Mouse (Mus musculus) adrenal gland, postnatal 36 days (tissue): Measurements from ENCODE around the gene Dnajc17. TPM values are rescaled to one million over a fixed set of nuclear protein-coding genes. Genes with fewer than 3 reads are reported as not detected.

ENCODE experiments used
- DNase-seq, 2 experiments: peaks; one replicate each; pipeline ENCODE4 v3.0.0; 2021; ENCODE audit warnings: mixed read lengths in 1 of 2
- long read RNA-seq, 2 experiments: library from polyadenylated mRNA; stranded (forward); transcript quantifications; one replicate each; pipeline ENCODE4 v2.0.0; 2021; ENCODE audit warnings: borderline sequencing depth in 2 of 2
- total RNA-seq, 2 experiments: library from RNA; stranded (reverse); gene quantifications; 2 replicates each; pipeline ENCODE4 v1.2.3; 2021

Gene Dnajc17
- 10 to 100 TPM; 14.4 to 14.6 TPM for total RNA-seq
- long read RNA-seq, experiment 1, transcript Dnajc17-201 (11 exons, 1,008 nt) = major isoform, 11 of 22 reads
- long read RNA-seq, experiment 1, partial matches to known transcripts = 3 of 22 reads
- long read RNA-seq, experiment 1, other reads (novel, unspliced or antisense) = 8 of 22 reads
- long read RNA-seq, experiment 2, transcript Dnajc17-201 (11 exons, 1,008 nt) = major isoform, 6 of 13 reads
- long read RNA-seq, experiment 2, partial matches to known transcripts = 1 of 13 reads
- long read RNA-seq, experiment 2, other reads (novel, unspliced or antisense) = 6 of 13 reads

DNA sequence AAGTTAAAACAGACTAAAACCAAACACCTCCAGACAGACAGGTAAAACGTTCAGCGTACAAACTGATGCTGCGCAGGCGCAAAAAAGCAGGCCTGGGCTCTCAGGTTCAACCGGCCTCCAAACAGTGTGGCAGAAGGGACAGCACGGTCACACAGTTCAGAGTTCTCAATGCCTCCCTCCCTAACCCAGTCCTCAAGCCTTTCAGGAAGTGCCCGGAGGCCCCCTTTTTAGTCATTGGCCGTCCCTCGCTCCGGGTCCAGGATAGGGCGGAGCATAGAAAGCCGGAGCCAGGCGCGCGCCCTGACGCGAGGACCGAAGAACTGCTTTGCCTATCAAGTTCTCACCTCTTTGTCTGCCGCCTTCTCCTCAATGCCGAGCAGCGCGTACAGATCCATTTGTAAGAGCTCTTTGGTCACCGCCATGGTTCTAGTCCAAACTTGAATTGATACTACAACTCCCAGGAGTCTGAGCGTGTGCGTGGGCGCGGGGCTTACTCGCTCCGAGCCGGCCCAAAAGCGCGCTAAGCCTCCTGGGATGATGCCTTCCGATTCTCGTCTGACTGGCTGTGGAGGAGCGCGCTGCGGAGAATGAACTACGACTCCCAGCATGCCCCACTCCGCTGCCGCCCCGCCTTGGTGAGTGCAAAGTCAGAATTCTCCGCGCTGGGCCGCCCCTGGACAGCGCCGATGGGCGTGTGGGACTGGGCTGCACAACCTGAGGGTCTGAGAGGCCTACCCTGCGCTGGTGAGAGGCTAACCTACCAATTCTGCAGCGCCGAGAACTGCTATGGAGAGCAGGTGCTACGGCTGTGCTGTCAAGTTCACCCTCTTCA is at the start of gene Dnajc17, which contains the start of gene Zfyve19:
Gene Dnajc17 (minus strand): TSS at position 452 of the 832 bp plus-strand sequence.
Gene Zfyve19 (plus strand): TSS at position 274 of the 832 bp plus-strand sequence.
- peak; percentile 97 for DNase-seq

DNA sequence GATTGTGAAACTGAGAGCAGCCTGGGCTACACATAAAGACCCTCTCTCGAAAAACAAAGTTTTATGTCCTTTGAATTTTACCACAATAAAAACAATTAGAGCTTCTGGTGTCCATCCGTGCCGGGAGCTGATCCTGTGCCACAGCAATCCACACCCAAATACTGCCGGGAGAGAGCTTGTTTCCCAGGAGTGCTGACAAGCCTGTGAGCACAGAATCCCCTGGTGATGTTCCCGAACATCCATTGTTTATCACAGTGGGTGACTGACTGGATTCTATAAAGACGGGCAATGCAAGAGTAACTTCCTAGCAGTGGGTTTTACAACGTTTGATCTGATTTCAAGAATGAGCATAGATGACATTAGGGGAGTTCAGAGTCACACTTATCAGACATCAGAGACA is 46.4 kb upstream of the Dnajc17 start:
- DNase-seq = no peak

DNA sequence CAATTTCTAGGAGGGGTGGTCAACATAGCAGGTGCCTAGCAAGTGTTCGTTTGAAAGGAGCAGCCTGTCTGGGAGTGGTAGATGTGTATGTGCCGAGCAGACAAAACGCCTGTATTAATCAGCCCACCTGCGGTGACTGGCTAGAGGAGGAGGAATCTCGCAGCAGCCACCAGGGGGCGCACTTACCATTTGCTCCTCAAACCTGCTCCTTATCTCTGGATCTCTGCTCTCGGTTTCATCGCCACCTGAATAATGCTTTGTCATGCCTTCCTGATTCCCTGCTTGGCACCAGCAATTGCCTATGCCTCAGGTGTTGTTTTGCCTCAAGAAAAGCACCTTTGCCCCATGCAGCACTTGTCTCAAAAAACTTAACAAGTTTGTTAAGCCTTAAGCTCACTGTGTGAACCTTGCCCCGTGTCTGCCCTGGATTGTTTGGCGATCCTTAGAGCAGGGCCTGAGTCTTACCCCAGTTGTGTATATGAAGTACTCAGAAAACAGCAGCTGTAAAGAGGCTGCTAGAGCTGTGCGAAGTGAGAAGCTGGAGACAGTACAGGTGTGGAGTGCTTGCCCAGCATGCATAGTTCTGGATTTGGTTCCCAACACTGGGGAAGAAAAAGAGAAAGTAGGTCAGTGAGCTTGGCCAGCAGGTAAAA is 42.4 kb upstream of the Dnajc17 start:
- DNase-seq = peak; percentile 89 to 94

DNA sequence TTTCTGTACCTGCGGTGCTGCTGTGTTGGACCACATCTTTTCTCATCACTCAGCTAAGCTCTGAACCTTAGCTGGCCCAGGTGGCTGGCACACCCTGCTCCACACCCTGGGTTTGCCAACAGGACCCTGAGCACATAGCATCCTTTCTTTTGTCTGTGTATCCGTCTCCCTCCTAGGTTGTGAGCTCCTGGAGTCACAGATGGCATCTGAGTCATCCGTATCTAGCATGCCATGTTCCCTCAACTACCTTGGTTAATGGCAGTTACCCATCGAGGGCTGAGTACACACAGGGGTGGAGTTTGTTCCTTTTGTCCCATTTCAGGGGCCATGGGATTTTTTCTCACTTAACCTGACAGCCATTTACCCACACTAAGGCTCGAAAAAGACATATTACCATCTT is 41.8 kb upstream of the Dnajc17 start:
- no peak for DNase-seq

DNA sequence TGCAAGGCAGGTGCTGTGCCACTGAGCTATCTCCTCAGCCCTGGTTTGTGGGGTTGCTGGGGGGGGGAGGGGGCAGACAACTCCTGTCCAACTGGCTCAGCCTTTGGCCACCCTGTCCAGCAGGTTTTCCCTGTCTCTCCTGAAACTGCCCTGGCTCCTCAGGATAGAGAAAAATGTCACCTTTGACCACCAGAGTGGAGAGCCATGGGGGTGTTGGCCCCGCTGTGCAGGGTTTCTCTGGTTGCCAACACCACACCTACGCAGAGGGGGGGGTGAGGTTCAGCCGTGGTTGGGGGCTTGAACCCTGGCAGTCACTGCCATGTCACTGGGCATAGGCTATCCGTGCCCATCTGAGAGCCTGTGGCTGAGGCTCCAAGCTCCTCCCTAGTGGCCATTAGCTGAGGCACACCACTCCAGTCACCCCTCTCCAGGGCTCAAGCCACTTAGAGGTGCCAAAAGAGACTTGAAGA is 41.0 kb upstream of the Dnajc17 start:
- DNase-seq = no peak

DNA sequence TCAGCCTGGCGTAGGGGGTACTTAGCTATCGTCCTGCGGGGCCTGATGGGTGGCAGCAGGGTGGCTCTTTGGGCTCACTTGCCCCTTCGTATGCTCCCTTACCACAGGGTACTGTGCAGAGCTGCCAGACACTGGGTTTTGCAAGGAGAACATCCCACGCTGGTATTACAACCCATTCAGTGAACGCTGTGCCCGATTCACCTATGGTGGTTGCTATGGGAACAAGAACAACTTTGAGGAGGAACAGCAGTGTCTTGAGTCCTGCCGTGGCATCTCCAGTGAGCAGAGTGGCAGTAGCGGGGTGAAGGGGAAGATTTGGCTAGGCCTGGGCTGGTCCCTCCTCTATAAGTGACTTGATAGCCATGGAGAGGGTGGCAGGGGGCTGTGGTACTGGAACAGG is 39.3 kb upstream of the Dnajc17 start:
- DNase-seq = no peak

DNA sequence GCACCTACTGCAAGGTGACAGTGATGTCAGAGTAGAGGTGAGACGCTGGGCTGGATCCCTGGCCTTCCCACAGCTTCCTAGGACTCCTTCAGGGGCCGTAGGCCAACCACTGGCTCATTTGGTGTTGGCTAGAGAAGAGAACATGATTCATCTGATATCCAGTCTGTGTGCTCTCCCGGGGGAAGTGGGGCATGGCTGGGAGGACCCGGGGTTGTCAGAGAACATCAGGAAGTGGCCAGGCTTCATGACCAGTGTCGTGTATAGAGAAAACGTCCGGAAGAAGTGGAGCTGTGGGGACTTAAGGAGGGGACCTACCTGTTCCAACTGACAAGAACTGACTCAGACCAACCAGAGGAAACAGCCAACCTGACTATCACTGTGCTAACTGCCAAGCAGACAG is 36.7 kb upstream of the Dnajc17 start:
- DNase-seq = no peak

DNA sequence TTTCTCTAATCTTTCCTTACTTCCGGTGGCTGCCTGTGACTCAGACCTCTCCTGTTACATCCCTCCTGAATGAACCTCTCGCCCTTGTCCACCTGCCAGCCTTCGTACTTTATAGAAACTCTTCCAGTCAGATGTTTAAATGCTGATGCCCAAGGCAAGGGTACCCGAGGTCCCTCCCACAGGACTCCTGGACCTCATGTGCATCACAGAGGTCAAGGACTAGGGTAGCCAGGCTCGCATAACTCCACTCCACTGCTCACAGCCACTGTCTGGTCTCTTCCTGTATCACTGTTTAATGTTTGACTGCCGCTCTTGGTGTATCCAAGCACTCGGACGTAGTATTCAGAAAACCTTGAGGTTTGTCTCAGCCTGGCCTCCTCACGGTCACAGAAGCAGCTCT is 34.0 kb upstream of the Dnajc17 start:
- no peak for DNase-seq

DNA sequence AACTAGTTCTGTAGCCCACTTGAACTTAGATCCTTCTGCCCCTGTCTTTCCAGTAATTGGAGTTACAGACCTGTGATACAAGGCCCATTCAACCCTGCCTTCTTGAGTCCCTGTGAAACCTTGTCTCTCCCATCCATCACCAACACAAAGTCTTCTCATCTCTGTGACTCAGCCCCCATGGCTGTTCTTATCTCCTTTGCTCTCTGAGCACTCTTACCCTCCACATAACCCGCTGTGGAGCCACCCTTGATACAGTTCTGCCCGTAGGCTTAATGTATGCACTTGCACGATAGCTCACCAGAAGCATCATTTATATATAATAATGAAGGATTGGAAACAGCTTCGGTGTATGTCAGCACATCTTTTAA is 32.2 kb upstream of the Dnajc17 start:
- DNase-seq = no peak

DNA sequence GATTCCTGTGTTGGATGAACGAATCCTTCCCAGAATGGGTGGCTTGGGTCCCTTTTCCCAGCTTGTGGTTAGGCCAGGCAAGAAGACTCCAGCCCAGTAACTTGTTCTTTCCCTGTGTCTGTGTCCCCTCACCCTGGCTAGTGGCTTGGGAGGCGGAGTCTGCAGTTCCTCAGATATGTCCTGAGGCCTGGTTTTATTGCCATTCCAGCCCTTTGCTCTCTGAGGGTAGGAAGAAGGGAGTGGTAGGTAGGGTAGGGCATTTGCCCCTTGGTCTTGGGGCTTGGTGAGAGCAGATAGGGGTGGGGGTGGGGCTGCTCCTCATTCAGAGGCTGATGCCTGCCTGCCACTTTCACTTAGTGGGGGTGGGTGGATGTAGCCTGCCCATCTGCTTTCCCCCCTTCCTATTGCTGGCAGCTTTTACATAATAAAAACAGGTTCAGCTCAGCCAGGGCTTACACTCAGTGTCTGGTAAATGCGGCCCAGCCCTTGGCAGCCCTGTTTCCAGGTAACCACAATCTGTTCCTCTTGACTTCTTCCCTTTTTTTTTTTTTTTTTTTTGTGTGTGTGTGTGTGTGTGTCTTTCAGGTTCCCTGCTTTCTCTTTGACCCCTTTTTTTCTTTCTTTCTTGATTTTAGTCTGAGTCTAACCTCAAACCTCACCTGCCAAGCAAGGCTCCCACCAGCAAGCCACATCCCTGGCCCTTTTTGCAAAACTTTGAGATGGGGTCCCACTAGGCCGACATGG is 31.7 kb upstream of the Dnajc17 start:
- no peak for DNase-seq

DNA sequence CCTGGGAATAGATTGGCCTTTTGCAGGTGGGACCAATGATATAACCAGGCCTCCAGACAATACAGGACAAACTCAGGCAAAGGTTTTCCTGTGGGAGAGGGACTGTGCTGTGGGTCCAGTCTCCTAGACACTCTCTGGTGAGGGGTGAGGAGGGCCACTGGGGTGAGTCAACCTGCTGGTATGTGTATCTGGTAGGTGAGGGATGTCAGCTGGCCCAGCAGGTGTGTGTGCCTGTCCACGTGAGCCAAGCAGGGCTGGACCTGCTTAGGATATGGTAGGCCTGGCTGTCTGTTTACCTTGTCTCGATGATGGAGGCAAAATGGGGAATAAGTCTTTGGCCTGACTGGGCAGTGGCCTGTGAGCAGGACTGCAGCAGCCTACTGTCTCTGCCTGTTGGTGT is 30.1 kb upstream of the Dnajc17 start:
- no peak for DNase-seq

DNA sequence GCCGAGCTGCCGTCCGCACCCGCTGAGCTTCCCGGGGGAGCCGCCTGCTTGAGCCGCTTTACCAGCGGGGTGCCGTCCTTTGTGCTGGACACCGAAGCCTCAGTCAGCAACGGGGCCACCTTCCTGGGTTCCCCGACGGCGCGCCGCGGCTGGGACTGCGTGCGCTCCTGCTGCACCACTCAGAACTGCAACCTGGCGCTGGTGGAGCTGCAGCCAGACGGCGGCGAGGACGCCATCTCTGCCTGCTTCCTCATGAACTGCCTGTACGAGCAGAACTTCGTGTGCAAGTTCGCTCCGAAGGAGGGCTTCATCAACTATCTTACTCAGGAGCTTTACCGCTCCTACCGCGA is 29.3 kb upstream of the Dnajc17 start:
- peak; percentile 21 to 30 for DNase-seq

DNA sequence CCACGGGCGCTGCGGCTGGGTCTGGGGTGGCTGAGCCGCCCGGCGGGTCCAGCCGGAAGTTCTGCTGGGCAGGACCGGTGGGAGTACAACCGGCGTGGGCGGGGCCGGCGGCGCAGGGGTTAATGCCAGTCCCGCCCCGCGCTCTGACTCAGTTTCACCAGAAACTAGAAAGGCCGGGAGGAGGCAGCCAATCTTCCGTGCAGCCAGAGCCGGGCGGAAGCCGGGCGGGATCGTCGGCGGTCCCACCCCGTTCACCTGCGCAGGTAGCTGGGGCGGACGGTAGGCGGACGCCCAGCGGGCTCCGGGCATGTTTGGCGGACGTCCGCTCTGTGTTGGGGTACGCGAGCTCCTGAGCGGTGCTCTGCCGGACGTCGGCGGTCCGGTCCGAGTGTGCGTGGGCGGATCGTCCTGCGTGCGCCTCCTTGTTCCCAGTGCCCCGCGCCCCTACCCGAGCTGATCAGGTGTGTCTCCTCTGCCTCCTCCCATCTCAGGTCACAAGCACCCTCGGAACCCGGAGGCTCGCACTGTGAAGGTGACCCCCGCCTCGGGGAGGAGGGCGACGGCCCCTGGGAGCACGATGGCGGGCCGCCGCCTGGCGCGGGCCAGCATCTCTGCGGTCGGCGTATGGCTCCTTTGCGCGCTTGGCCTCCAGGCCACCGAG is 28.7 kb upstream of the Dnajc17 start, which contains the start of gene Spint1:
Gene Spint1 (plus strand): TSS at position 153 of the 661 bp plus-strand sequence.
- peak; percentile 22 to 28 for DNase-seq

DNA sequence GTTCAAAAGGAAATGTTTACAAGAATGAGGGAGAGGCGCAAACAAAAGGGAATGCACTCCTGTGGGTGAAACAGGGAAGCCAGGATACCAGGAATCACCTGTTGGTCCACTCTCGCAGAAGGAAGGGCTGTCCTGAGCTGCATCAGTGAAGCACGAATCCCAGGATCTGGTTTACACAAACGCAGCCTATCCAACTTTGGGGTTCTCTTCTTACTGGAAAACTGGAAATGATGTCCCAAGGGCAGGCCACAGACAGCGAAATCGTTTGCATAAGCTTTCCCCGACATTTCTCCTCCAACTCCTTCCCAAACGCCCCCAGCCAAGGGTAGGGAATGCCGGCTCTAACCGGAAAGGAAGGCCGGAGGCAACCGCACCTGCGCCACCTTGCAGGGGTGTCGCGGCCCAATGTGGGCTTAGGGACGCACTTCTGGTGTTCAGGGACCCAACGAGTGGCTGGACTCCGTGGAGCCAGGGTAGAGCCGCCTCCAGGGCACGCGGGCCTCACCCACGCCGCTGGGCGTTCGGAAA is 28.2 kb upstream of the Dnajc17 start:
- DNase-seq = no peak

DNA sequence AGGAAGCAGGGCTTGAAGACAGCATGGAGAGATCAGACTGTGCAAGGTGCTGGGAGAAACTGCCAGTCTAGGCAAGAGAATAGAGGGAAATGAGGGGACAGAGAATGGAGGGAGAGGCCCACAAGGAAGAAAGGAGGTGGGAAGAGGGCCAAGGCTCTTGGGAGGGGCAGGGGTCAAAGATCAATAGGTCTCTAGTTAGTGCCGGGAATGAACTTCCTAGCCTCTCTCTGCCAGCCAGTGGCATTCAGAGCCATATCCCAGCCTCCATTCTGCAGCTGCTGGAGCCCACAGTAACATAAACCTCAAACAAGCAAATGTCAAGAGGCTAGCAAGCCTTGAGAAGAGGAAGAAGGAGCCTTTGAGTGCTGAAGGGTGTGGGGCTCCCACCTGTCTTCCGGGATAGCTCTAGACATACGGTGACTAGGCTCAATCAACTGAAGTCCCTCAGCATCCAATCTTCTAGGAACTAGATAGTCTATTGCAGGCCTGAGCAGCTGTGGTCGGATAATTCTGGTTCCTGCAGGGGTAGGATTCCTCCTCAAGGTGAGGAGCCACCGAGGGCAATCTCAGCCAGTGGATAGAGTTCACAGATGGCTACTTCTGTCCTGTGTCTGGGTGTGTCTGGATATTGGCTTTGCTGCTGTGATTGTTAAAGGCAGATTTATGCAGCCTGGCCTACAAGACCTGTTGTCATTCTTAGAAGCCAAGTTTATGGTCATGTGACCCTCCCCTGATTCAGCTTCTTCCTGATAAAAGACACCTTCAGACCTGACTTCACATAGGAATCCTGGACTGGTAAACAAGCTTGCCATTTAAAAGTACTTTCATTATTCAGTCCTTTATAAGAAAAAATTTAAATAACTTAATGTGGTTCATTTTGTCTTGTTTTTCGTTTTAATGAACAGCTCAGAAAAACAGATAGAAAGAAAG is 21.4 kb upstream of the Dnajc17 start, which contains the start of gene Ppp1r14d:
Gene Ppp1r14d (minus strand): TSS at position 132 of the 930 bp plus-strand sequence.
- DNase-seq = no peak

DNA sequence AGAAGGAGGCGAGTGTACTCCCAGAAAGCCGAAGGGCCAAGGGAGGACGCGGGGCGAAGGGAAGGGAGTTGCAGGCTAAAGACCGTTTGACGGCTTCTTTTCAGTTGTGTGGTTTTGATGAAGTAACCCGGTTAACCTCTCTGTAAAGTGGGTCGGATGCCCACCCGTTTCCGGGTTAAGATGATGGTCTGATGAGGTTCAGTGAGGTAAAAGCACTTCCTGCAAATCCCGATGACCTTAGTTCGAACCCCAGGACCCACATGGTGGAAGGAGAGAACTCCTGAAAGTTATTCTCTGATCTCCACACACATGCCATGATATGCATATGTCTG is 547 bp upstream of the Dnajc17 start:
- no peak for DNase-seq

DNA sequence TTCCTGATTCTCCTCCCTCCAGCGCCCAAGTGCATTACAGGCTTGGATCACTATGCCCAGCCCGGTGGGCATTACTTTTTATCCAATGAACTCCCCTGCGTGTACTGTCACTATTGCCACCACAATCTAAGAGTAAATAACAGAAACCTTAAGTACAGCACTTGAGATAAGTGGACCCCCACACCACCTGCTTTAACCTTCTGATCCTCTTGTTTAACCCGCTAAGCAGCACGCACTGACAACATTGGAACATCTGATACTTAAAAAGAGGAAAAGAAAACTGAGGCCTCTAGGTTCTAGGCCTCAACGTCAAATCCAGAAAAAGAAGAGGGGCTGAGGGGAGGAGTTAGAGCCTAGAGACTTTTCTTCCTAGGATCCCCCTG is 643 bp downstream of the Dnajc17 start:
- DNase-seq = no peak

DNA sequence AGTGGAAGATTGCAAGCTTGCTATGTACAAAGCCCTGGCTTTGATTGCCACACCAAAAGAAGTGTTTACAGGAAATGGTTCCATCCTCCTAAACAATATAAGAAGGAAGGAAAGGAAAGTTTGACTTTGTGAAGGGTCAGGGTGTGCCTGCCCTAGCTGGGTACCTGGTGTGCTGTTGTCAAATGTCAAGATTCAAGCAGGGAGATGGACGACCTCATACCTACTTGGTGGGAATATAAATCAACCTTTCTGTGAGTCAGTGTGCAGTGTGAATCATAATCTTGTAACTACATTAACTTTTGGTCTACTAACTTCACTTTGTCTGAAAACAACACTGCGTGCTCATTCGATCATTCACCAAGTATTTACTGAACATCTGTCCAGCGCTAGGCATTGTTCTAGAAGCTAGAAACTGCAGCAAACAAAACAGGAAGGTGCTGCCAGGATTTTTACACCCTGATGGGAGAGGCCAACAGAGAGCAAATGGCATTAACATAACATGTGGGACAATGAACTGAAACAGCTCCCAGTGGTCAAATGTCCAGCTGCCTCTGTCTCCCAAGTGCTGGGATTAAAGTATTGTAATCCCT is 4.6 kb downstream of the Dnajc17 start:
- DNase-seq = no peak

DNA sequence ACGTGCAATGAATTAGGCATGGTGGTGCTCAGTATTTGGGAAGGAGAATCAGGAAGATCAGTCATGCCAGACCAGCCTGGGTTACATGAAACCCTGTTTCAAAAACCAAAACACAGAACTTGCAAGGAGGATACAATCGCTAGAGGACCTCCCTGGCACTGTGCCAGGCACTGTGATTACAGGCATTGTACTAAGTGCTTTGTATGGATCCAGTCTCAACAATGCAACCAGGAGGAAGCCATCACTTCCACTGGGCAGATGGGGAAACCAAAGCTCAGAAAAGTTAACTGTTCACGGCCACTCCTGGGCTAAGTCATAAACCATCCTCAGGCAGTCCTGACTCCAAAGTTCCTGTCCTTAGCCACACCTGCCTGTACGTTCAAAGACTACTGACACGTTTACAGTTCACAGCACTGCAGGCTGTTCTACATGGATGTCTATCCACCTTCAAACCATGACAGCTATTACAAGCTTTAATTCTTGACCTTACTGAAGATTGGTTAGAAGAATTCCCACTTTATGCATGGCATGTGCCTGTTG is 5.6 kb downstream of the Dnajc17 start:
- peak in 1 of 2 experiments; percentile 28 for DNase-seq

DNA sequence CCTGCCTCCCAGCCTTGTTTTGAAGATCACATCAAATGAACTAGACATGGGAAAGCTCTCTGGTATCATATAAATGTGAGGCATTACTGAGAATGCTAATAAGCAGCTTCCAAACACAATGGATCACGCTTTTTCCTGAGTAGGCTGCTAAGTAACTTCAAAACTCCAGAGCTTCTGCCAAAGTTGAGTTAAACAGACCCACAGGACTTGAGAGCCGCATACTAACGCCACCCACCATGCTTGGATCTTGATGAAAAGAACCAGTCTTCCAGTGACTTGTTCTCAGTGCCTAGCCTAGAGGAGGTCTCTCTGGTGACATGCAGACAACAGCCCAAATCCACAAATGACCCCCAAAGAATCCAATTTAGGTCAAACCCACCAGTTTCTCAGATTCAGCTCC is 9.7 kb downstream of the Dnajc17 start:
- no peak for DNase-seq
